Mouse (Mus musculus) kidney, embryonic 16.5 days (tissue): ENCODE data around the gene Cngb1. TPM values are rescaled to one million over a fixed set of nuclear protein-coding genes. Genes with fewer than 3 reads are reported as not detected.

Source experiments
- ATAC-seq: fragments of 200-750 bp; cut with Nextera tagmentation; 2 replicates; pipeline ENCODE4 v1.8.0; 2017; ENCODE audit warnings: moderate TSS enrichment; ENCODE audit not compliant: low FRiP score, low TSS enrichment
- H3K27ac ChIP-seq: fragments of 300-500 bp; sonication (generic); 2 replicates; pipeline ENCODE4 v1.5.1; 2014; ENCODE audit warnings: low read length
- H3K27me3 ChIP-seq: fragments of 300-500 bp; sonication (generic); 2 replicates; pipeline ENCODE4 v1.6.1; 2014; ENCODE audit warnings: low read length, control low read depth, mixed read lengths; ENCODE audit not compliant: insufficient read depth
- H3K36me3 ChIP-seq: fragments of 300-500 bp; sonication (generic); 2 replicates; pipeline ENCODE4 v1.6.1; 2014; ENCODE audit warnings: low read length, control low read depth, mixed read lengths; ENCODE audit not compliant: insufficient read depth
- H3K4me1 ChIP-seq: fragments of 300-500 bp; sonication (generic); 2 replicates; pipeline ENCODE4 v1.6.1; 2014; ENCODE audit warnings: low read length, control low read depth, mixed read lengths; ENCODE audit not compliant: insufficient read depth
- H3K4me2 ChIP-seq: fragments of 300-500 bp; sonication (generic); replicated peaks from 2 replicates; pipeline ENCODE4 v1.6.1; 2014; ENCODE audit warnings: low read depth, low read length
- H3K4me3 ChIP-seq: fragments of 300-500 bp; sonication (generic); 2 replicates; pipeline ENCODE4 v1.5.1; 2014; ENCODE audit warnings: mild to moderate bottlenecking, low read length
- H3K9ac ChIP-seq: fragments of 300-500 bp; sonication (generic); replicated peaks from 2 replicates; pipeline ENCODE4 v1.6.1; 2014; ENCODE audit warnings: low read length
- H3K9me3 ChIP-seq: fragments of 300-500 bp; sonication (generic); 2 replicates; pipeline ENCODE4 v1.6.1; 2016; ENCODE audit warnings: low read length, control low read depth
- WGBS: fragments of 180-500 bp; shearing (Covaris S2); extraction: QIAGEN DNeasy Blood & Tissue Kit; methylation state at CpG from one replicate; pipeline ENCODE4 v1.1.7; 2014; 5-methylcytosine and 5-hydroxymethylcytosine counted together
- polyA plus RNA-seq: library from polyadenylated mRNA; unstranded; fragments of >200 nt; fragmentation: Nextera tagmentation; extraction: Ambion mirVana; gene quantifications from 2 replicates; pipeline ENCODE4 v1.2.1, GENCODE M21; 2015

The Cngb1 gene
- polyA plus RNA-seq, 1 experiment from 2014 or later: 0.85 TPM

DNA sequence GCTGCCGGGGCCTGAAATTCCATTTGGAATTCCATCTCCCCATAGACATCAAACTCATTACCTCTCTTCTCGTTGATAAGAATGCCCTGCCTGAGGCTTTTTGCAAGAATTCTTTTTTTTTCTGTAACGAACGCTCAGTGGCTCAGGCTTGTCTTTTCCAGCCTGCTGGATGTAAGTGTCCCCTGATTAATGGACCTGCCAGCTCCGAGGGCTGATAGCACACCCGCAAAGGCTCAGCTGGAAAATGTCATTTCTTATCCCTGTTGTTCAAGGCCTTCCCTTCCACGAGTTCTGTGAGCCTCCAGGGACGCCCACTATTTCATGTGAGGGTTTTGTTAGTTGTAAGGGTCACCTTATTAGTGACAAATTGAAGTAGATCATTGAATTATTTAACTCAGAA, 100.4 kb downstream of the Cngb1 start:
- Histone ChIP-seq H3K9ac (no peak overlapping the region), H3K36me3 (no peaks in the 10 kb centered on the region), H3K27ac (no peak overlapping the region), H3K4me2 (no peak overlapping the region), H3K27me3 (no peaks in the 10 kb centered on the region), H3K4me1 (peaks cover 14% of the 10 kb centered on the region), H3K4me3 (no peak overlapping the region), H3K9me3 (no peaks in the 10 kb centered on the region)
- no peak for ATAC-seq
- 14% methylated on average over 8 of the region's 8 CpGs for WGBS

DNA sequence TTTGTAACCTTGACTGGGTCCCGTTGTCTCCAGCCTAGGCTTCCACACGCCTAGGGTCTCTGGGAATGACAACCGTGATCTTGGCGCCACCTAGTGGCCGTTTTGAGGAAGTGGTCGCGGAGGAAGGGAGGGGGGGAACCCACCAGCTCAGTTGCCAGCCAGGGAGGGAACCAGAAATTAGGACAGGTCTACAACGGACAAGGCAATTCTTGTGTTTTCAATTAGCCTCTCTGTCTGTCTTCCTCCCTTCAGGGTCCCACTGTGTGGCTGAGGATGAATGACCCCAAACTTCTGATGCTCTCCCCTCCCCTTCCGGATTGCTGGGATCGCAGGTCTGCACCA, 102.4 kb downstream of the Cngb1 start:
- peaks cover 7% of the 10 kb centered on the region for H3K4me1 ChIP-seq
- 20% methylated on average over 10 of the region's 10 CpGs for WGBS

DNA sequence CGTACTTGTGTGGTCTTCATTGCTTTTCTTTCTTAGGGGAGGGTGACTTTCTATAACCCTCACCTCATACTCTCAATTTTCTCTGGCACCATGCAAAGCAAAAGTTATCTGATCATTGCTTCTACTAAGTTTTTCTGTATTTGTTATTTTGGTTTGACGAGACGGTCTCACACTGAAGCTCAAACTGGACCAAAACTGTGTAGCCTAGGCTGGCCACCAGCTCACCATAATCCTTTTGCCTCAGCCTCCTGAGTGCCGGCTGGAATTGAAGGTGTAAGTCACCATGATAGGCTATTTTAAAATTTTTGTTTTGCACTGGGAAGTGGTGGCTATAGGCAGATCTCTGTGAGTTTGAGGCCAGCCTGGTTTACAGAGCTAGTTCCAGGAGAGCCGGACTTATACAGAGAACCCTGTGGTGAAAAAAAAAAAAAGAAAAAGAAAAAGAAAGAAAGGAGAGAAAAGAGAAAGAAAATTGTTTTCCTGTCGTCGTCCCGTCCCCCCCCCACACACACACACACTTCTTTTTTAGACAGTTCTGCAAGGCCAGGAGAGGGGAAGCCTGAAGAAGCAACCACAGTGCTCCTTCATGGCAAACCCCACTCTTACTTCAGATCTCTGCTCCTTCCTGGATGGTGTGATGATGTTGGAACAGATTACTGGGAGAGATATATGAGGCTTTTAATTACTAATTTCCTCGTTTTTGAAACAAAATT, 102.9 kb downstream of the Cngb1 start:
- H3K4me3 ChIP-seq: no peak overlapping the region
- ATAC-seq: no peak
- 49% methylated on average over 9 of the region's 9 CpGs for WGBS
- no peak overlapping the region for H3K9ac ChIP-seq
- H3K36me3 ChIP-seq: no peaks in the 10 kb centered on the region
- no peaks in the 10 kb centered on the region for H3K27me3 ChIP-seq
- H3K4me1 ChIP-seq: peaks cover 7% of the 10 kb centered on the region
- no peaks in the 10 kb centered on the region for H3K9me3 ChIP-seq
- H3K27ac ChIP-seq: no peak overlapping the region
- no peak overlapping the region for H3K4me2 ChIP-seq

More for the DNA sequence above, 102.4 kb downstream of the Cngb1 start:
- Histone ChIP-seq H3K27ac (no peak overlapping the region), H3K4me3 (no peak overlapping the region), H3K9me3 (no peaks in the 10 kb centered on the region), H3K27me3 (no peaks in the 10 kb centered on the region), H3K36me3 (no peaks in the 10 kb centered on the region), H3K9ac (no peak overlapping the region), H3K4me2 (no peak overlapping the region)
- peak; percentile 81 for ATAC-seq

DNA sequence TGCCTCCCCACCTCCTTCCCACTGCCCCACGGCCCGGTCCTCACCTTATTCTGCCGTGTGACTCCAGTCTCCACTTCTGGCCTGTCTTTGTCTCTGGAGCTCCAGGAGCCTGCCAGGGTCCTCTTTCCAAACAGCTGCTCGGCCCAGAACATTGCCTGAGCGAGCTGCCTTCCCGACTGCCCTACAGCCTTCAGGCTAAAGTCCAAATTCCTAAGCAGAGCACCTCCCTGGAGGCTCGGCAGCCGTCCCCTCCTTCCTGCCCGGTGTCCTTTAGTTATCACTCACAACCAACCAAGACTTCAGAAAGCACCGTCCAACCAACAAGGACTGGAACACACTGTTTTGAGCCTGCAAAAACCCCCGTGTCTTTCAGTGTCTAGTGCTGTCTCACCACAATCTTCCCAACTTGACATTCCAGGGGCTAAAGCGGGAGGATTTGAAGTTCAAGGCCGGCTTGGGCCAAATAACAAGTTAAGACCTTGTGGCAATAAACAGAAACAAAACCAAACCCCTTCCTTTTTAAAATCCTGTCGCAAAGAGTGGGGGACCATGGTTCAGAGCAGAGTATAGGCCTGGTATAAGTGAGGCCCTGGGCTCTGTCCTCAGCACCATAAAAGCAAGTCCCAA, 103.6 kb downstream of the Cngb1 start, which contains the start of gene Kifc3:
TSS of gene Kifc3 (minus strand) at position 164 of the 627 bp plus-strand sequence.
- ATAC-seq: peak; percentile 74

DNA sequence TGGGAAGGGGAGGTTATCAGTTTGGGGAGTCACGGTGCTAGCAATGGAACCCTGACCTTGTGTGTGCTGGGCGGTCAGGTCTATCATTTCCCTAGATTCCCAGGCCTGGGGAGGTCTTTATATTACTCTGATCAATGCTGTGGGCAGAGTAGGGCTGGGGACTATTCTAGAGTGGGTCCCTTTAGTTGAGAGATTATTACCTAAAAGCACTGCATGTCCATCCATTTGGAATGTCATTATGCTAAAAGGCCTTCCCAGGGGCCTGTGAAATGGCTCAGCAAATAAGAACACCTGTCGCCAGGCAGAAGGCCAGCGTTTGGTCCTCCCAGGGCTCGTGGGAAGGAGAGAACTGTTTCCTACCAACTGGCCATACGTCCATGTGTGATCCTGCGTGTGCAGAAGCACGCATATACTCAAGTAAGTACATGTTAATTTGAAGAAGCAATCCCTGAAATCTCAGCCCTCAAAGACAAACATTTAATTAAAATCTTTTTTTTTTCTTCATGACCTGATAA, 104.3 kb downstream of the Cngb1 start:
- Histone ChIP-seq H3K9me3 (no peaks in the 10 kb centered on the region), H3K4me3 (no peak overlapping the region; the same call in 1 of the 2 replicates), H3K9ac (0 out of 2 replicates have a peak overlapping the region, but pooled peaks have one; percentile 20), H3K27ac (peak overlapping the region; percentile 72; the same call in 1 of the 2 replicates), H3K36me3 (no peaks in the 10 kb centered on the region), H3K27me3 (no peaks in the 10 kb centered on the region), H3K4me2 (peak overlapping the region; percentile 15; the same call in 1 of the 2 replicates), H3K4me1 (peaks cover 7% of the 10 kb centered on the region)
- 67% methylated on average over 8 of the region's 8 CpGs for WGBS
- ATAC-seq: no peak

More for the DNA sequence above, 103.6 kb downstream of the Cngb1 start, which contains the start of gene Kifc3:
- Histone ChIP-seq H3K9ac (peak within 1 kb of the TSS; percentile 20; the same call in 1 of the 2 replicates), H3K4me1 (peaks cover 7% of the 10 kb centered on the region), H3K36me3 (no peaks in the 10 kb centered on the region), H3K4me3 (no peak within 1 kb of the TSS; the same call in 1 of the 2 replicates), H3K27ac (peak within 1 kb of the TSS; percentile 72; the same call in 1 of the 2 replicates), H3K27me3 (no peaks in the 10 kb centered on the region), H3K4me2 (peak within 1 kb of the TSS; percentile 15; the same call in 1 of the 2 replicates), H3K9me3 (no peaks in the 10 kb centered on the region)
- WGBS: 53% methylated on average over 14 of the region's 14 CpGs

DNA sequence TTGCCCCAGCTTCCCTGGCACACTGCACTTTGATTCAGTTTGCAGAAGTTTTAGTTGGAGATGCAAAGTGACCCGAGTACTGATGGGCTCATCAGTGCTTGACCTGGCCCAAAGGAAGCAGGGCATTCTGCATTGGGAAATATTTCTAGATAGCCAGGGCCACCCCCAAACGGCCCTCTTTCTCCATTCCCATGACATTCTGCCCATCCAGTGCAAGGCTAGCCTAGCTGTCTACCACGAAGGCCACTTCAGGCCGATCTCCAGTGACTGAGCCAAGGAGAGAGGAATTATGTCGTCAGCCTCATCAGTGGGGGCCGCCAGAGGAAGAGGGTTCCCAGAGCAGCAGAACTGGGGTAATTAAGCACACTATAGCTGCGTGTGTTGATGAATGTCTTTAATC, 104.9 kb downstream of the Cngb1 start:
- Histone ChIP-seq H3K4me1 (peaks cover 7% of the 10 kb centered on the region), H3K9ac (no peak overlapping the region), H3K27ac (no peak overlapping the region), H3K4me3 (no peak overlapping the region), H3K9me3 (no peaks in the 10 kb centered on the region), H3K36me3 (no peaks in the 10 kb centered on the region), H3K4me2 (peak overlapping the region; percentile 15; the same call in 1 of the 2 replicates), H3K27me3 (no peaks in the 10 kb centered on the region)
- ATAC-seq: no peak
- WGBS: 61% methylated on average over 7 of the region's 7 CpGs

DNA sequence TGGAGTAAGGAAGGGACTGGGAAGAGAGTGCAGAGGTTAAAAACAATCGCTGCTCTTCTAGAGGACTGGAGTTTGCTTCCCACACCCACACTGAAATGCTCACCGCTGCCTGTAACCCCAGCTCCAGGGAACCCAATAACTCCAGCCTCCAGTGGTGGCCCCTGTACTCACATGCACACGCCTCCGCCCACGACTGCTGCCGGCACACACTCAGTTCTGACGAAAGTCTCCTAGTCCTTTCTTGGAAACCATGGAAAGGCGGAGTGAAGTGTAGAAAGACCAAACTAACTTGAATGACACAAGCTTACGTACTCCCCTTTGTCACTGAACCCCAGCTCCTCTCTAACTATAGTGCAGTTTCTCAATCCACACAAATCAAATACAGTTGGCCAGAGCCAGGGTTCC, 106.4 kb downstream of the Cngb1 start:
- H3K27ac ChIP-seq: no peak overlapping the region
- H3K9ac ChIP-seq: no peak overlapping the region
- H3K9me3 ChIP-seq: no peaks in the 10 kb centered on the region
- H3K36me3 ChIP-seq: no peaks in the 10 kb centered on the region
- H3K4me1 ChIP-seq: peaks cover 7% of the 10 kb centered on the region
- H3K4me3 ChIP-seq: no peak overlapping the region
- H3K4me2 ChIP-seq: no peak overlapping the region
- no peak for ATAC-seq
- WGBS: 68% methylated on average over 9 of the region's 9 CpGs
- H3K27me3 ChIP-seq: no peaks in the 10 kb centered on the region

DNA sequence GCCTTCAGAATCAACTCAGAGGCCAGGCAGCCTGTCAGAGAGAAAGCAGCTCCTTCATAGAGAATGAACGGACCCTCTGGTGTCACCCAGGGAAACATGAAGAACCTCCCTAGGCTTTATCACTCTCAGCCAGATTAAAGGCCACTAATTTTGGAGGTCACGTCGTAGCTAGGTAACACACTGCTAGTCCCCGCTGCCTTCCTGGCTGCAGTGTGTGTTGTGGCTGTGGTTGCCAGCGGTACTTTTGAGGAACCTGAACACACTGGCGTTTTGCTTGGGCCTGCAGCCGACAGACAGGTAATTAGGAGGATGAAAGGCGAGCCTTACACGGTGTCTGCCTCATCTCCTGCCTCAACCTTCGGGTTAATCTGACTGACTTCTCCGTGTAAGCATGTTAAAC, 110.7 kb downstream of the Cngb1 start:
- H3K4me1 ChIP-seq: no peaks in the 10 kb centered on the region
- no peak overlapping the region for H3K4me2 ChIP-seq
- no peaks in the 10 kb centered on the region for H3K27me3 ChIP-seq
- WGBS: 56% methylated on average over 11 of the region's 11 CpGs
- no peaks in the 10 kb centered on the region for H3K36me3 ChIP-seq
- no peak for ATAC-seq
- H3K9me3 ChIP-seq: no peaks in the 10 kb centered on the region
- no peak overlapping the region for H3K9ac ChIP-seq
- no peak overlapping the region for H3K4me3 ChIP-seq
- H3K27ac ChIP-seq: no peak overlapping the region

DNA sequence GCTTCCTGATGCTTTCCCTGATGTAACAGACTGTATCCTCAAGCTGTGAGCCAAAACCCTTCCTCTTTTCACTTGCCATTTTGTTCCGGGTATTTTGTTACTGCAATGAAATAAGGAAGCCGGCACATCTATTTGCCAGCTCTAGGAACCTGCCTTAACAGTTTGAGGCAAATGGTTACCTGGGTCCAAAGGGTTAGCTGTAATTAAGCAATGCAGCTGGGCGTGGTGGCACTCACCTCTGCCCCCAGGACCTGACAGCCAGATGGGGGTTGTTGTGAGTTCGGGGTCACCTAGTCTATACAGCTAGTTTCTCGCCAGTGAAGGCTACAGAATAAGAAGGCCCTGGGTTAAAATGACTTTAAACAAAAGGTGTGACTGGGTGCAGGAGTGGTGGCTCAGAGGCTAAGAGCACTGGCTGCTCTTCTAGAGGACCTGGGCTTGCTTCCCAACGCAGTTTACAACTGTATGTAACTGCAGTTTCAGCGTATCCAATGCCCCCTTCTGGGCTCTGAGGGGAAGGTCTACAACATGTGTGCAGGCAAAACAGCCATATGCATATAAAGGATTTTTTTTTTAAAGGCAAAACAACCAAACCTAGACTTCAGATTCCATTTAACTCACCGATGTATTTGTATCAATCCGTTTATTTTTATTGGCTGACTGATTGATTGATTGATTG, 114.7 kb downstream of the Cngb1 start:
- WGBS: 89% methylated on average over 9 of the region's 9 CpGs
- H3K27ac ChIP-seq: no peak overlapping the region
- no peaks in the 10 kb centered on the region for H3K9me3 ChIP-seq
- no peak overlapping the region for H3K9ac ChIP-seq
- no peaks in the 10 kb centered on the region for H3K36me3 ChIP-seq
- no peak for ATAC-seq
- H3K4me3 ChIP-seq: no peak overlapping the region
- H3K27me3 ChIP-seq: no peaks in the 10 kb centered on the region
- peaks cover 8% of the 10 kb centered on the region; the same call in 1 of the 2 replicates for H3K4me1 ChIP-seq
- H3K4me2 ChIP-seq: no peak overlapping the region
